Mouse (Mus musculus) forebrain, embryonic 11.5 days (tissue): ENCODE measurements at regions not wholly inside any gene's neighbourhood (a gene's known extent, or its start where the extent isn't known, plus 50 kb on each side); places are given as distances from the start of the nearest gene placed in this dataset.

ENCODE experiments used
- ATAC-seq: fragments of 200-750 bp; cut with Nextera tagmentation; replicated peaks from 2 replicates; pipeline ENCODE4 v1.8.0; 2017; ENCODE audit warnings: moderate TSS enrichment; ENCODE audit not compliant: low FRiP score
- DNase-seq: peaks from one replicate; pipeline ENCODE4 v3.0.0-alpha.2; 2017; ENCODE audit warnings: low spot score
- H3K27ac ChIP-seq: fragments of 300-500 bp; sonication (generic); 2 replicates; pipeline ENCODE4 v1.5.1; 2014; ENCODE audit warnings: low read depth, low read length
- H3K27me3 ChIP-seq: fragments of 300-500 bp; sonication (generic); 2 replicates; pipeline ENCODE4 v1.6.1; 2014; ENCODE audit warnings: mild to moderate bottlenecking, low read length, mixed read lengths; ENCODE audit not compliant: control insufficient read depth, insufficient read depth
- H3K36me3 ChIP-seq: fragments of 300-500 bp; sonication (generic); 2 replicates; pipeline ENCODE4 v1.6.1; 2014; ENCODE audit warnings: mild to moderate bottlenecking, low read length, moderate library complexity, mixed read lengths; ENCODE audit not compliant: control insufficient read depth, insufficient read depth
- H3K4me1 ChIP-seq: fragments of 300-500 bp; sonication (generic); replicated peaks from 2 replicates; pipeline ENCODE4 v1.6.1; 2014; ENCODE audit warnings: low read length, mixed read lengths; ENCODE audit not compliant: control insufficient read depth, insufficient read depth
- H3K4me2 ChIP-seq: fragments of 300-500 bp; sonication (generic); 2 replicates; pipeline ENCODE4 v1.6.1; 2014; ENCODE audit warnings: low read depth, mild to moderate bottlenecking, low read length, moderate library complexity, mixed read lengths; ENCODE audit not compliant: severe bottlenecking
- H3K4me3 ChIP-seq: fragments of 300-500 bp; sonication (generic); 2 replicates; pipeline ENCODE4 v1.5.1; 2014; ENCODE audit warnings: low read depth, low read length
- H3K9ac ChIP-seq: fragments of 300-500 bp; sonication (generic); 2 replicates; pipeline ENCODE4 v1.6.1; 2014; ENCODE audit warnings: low read length
- H3K9me3 ChIP-seq: fragments of 300-500 bp; sonication (generic); 2 replicates; pipeline ENCODE4 v1.6.1; 2016; ENCODE audit warnings: low read length, mixed read lengths; ENCODE audit not compliant: control insufficient read depth
- WGBS: fragments of 180-500 bp; shearing (Covaris S2); extraction: QIAGEN DNeasy Blood & Tissue Kit; methylation state at CpG from one replicate; pipeline ENCODE4 v1.1.7; 2014; 5-methylcytosine and 5-hydroxymethylcytosine counted together

DNA sequence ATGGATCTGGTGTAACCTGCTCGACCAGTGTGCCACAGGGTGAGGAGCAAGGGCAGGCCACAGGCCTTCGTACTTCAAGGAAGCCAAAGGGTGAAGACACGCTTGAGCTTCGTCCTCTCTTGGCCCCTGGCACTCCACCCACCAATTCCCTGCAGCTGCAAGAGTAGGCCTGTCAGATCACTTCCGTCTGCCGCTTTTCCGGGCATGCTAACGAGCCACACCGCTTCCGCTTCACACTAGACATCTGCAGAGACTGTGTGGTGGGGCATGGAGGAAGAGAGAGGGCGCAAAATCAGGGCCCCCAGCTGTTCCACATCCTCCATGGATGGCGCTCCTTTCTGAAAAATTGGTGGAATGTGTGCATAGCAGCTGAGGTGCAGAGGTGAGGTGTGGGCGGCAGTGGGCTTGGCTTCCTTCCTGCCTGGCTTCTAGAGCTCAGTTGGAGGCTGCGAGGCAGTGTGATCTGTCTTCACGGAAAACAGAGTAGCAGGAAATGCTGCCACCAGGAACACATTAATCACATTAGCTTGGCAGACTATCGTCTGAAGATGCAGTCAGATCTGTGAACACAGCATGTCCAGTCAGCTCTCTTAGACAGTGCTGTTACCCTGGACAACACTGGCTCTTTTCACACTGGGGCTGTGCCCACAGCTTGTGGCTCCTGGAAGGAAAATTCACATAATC is 162.3 kb upstream of the Eci2 start:
- H3K36me3 ChIP-seq = no peaks in the 10 kb centered on the region
- ATAC-seq (peak; percentile 42; the same call in 1 of the 2 replicates), DNase-seq (peak; percentile 55)
- no peaks in the 10 kb centered on the region for H3K4me1 ChIP-seq
- H3K4me3 ChIP-seq = no peak overlapping the region
- H3K27me3 ChIP-seq = no peaks in the 10 kb centered on the region
- no peak overlapping the region for H3K9ac ChIP-seq
- WGBS = 55% methylated on average over 16 of the region's 16 CpGs
- no peaks in the 10 kb centered on the region for H3K9me3 ChIP-seq
- no peak overlapping the region for H3K4me2 ChIP-seq
- H3K27ac ChIP-seq = no peak overlapping the region

DNA sequence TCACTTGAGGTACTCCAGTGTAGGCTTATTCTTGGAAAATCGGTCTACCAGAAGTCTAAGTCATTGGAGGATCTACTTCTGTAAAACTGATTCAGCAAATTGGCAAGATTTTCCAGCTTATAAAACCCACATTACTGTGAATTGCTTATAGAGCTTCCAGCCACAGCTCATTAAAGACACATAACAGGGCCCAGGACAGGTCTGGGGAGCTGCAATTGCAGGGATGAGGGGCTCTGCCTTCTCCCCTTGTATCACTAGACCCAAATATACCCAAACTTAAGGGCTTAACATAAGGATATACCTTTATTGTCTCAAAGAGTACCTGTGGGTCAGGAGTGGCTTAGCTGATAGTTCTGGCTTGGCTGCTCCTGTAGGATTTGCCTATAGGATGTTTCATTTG is 175.2 kb upstream of the Eci2 start:
- Histone ChIP-seq H3K9me3 (no peaks in the 10 kb centered on the region), H3K4me1 (no peaks in the 10 kb centered on the region), H3K36me3 (no peaks in the 10 kb centered on the region), H3K9ac (no peak overlapping the region), H3K4me3 (no peak overlapping the region), H3K4me2 (no peak overlapping the region), H3K27ac (no peak overlapping the region), H3K27me3 (no peaks in the 10 kb centered on the region)
- ATAC-seq (no peak), DNase-seq (no peak)
- 88% methylated on average over 1 of the region's 1 CpGs for WGBS

DNA sequence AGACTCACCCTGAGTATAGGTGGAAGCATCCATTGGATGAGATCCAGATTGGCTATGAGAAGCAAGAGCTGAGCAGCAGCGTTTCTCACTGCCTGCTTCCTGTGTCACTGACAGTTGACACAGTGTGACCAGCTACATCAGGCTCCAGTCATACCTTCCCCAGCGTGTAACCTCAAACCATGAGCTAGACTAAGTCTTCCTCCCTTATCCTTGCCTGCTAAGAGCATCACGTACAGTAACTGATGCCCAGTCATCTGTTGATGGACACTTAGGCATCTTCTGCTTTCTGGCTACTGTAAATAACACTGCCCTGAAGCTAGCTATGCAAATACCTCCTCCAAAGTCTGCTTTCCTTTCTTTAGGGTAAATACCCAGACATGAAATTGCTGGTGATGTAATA is 181.4 kb upstream of the Eci2 start:
- DNase-seq = no peak
- no peak for ATAC-seq
- no peaks in the 10 kb centered on the region for H3K9me3 ChIP-seq
- 83% methylated on average over 3 of the region's 3 CpGs for WGBS
- H3K36me3 ChIP-seq = no peaks in the 10 kb centered on the region
- H3K9ac ChIP-seq = no peak overlapping the region
- no peak overlapping the region for H3K4me2 ChIP-seq
- no peak overlapping the region for H3K27ac ChIP-seq
- no peak overlapping the region for H3K4me3 ChIP-seq
- H3K27me3 ChIP-seq = no peaks in the 10 kb centered on the region
- H3K4me1 ChIP-seq = no peaks in the 10 kb centered on the region

DNA sequence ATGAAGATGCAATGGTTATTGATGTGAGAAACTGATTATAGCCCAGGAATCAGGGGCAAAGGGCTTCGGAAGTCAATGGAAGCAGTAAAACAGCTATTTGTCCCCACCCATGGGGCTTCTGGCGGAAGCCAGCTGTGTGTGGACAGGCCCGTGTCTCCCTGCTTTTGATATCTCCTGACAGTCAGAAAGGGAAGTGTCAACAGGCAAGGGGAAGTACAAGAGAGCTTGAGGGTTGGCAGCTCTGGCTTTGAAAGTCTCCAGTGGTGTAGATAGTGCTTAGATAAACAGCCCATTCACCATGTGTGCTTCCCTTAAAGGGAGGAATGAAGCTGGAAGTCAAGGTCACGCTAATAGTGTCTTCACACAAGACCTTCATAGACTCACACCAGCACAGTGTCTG is 182.7 kb upstream of the Eci2 start:
- ATAC-seq = no peak
- Histone ChIP-seq H3K27me3 (no peaks in the 10 kb centered on the region), H3K36me3 (no peaks in the 10 kb centered on the region), H3K4me1 (no peaks in the 10 kb centered on the region), H3K9ac (no peak overlapping the region), H3K4me2 (no peak overlapping the region), H3K4me3 (no peak overlapping the region), H3K27ac (no peak overlapping the region), H3K9me3 (no peaks in the 10 kb centered on the region)
- 83% methylated on average over 4 of the region's 4 CpGs for WGBS
- no peak for DNase-seq

DNA sequence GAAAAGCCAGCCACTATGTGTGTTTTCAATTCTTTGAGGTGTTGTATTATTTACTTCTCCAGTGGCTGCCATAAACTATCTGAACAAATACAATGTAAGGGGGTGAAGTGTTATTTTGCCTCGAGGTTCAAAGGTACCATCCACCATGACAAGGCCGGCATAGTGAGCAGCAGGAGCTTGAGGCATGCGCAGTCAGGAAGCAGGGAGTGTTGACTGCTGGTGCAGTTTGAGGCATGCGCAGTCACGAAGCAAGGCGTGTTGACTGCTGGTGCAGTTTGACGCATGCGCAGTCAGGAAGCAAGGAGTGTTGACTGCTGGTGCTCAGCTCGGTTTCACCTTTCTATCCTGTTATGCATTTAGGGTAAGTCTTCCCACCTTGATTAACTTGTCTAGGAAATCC is 184.9 kb upstream of the Eci2 start:
- H3K4me2 ChIP-seq = no peak overlapping the region
- H3K4me1 ChIP-seq = no peaks in the 10 kb centered on the region
- H3K27me3 ChIP-seq = no peaks in the 10 kb centered on the region
- H3K4me3 ChIP-seq = no peak overlapping the region
- no peak for ATAC-seq
- H3K9ac ChIP-seq = no peak overlapping the region
- WGBS = 95% methylated on average over 9 of the region's 9 CpGs
- no peaks in the 10 kb centered on the region for H3K36me3 ChIP-seq
- no peak overlapping the region for H3K27ac ChIP-seq
- no peaks in the 10 kb centered on the region for H3K9me3 ChIP-seq
- no peak for DNase-seq

DNA sequence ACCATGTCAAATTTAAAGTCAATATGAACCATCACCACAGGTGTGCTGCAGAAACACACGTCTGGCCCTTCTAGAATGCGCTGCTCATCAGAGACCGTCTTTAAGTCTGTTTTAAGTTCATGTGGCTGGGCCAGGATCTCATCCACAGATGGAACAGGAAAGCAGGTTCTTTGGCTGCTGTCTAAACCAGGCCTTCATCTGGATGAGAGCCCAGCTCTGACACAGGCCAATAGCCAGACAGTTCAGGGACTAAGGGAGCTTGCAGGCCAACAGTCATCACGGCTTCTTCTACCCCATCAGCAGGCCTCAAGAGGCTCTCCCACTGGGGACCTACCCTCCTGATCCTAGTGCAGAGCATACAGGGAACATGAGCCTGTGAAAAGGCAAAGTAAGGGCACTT is 185.4 kb upstream of the Eci2 start:
- DNase-seq (no peak), ATAC-seq (no peak)
- H3K4me1 ChIP-seq = no peaks in the 10 kb centered on the region
- H3K4me3 ChIP-seq = no peak overlapping the region
- no peak overlapping the region for H3K9ac ChIP-seq
- H3K36me3 ChIP-seq = no peaks in the 10 kb centered on the region
- no peak overlapping the region for H3K4me2 ChIP-seq
- no peaks in the 10 kb centered on the region for H3K9me3 ChIP-seq
- no peaks in the 10 kb centered on the region for H3K27me3 ChIP-seq
- WGBS = 93% methylated on average over 4 of the region's 4 CpGs
- H3K27ac ChIP-seq = no peak overlapping the region

DNA sequence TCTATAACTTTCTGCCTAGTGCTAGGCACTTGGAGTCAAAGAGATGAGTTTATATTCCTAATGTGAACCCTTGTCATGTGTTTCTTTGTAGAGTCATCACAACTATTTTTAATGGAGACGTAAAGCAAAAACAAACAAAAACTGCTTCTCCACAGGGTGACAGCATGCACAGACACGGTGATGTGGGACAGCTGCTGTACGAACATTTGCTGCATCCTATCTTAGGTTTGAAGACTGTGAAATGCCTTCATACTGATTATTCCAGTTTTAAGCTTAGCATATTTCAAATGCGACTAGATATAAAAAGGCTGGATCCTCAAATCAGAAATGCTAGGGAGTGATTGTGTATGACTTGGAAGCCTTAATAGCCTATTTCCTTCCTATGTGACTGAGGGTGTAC is 187.3 kb upstream of the Eci2 start:
- 93% methylated on average over 4 of the region's 4 CpGs for WGBS
- Histone ChIP-seq H3K4me1 (no peaks in the 10 kb centered on the region), H3K27ac (no peak overlapping the region), H3K4me3 (no peak overlapping the region), H3K27me3 (no peaks in the 10 kb centered on the region), H3K4me2 (no peak overlapping the region), H3K9ac (no peak overlapping the region), H3K36me3 (no peaks in the 10 kb centered on the region), H3K9me3 (no peaks in the 10 kb centered on the region)
- DNase-seq (no peak), ATAC-seq (no peak)

DNA sequence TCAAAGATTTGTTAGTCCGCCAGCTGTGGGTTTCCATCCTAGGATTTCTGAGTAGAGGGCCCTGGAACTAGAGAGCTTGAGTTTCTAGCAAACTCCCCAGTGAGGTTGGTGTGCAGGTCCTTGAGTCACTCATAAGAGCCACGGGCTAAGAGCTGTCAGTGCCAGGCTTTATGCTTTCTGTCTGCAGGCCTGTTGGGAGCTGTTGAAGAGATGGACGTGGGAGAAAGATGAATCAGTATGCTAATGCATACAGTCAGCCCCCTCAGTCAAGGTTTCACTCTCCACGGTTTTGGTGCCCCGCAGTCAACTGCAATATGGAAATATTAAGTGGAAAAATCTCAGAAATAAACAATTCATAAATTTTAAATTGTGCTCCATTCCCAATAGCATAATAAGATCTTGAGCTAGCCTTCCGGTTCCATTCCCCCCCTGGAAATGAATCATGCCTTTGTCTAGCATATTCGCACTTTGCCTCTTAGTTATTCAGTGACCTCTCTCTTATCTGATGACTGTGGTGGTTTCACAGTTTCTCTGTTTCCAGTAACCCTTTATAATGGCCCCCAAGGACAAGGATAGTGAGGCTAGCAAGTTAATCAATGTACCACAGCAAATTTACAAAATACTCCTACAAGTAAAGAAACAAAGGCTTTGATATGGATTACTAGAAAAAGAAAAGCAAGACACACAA is 199.4 kb upstream of the Eci2 start:
- Histone ChIP-seq H3K36me3 (no peaks in the 10 kb centered on the region), H3K27me3 (no peaks in the 10 kb centered on the region), H3K9me3 (no peaks in the 10 kb centered on the region), H3K27ac (no peak overlapping the region), H3K9ac (no peak overlapping the region), H3K4me1 (no peaks in the 10 kb centered on the region), H3K4me3 (no peak overlapping the region), H3K4me2 (no peak overlapping the region)
- DNase-seq (no peak), ATAC-seq (no peak)
- 88% methylated on average over 7 of the region's 7 CpGs for WGBS

DNA sequence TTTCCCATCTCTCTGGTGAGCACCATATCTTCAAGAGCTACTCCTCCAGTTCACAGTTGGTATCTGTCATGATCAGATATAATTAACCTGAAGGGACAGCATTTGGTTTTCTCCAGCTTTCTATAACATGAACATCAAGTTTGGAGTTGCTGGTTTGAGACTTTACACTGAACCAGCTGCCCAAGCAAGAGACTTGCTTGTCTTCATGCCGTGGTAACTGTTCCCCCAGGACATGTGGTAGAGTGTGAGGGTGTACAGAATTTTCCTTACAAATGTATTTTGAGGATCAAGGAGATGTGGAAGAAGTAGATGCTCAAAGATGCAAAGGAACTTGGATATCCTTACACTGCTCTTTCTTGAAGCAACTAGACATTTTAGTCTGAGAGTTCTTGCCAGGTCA is 200.0 kb upstream of the Eci2 start:
- H3K27ac ChIP-seq = no peak overlapping the region
- H3K4me2 ChIP-seq = no peak overlapping the region
- DNase-seq (no peak), ATAC-seq (no peak)
- no peaks in the 10 kb centered on the region for H3K27me3 ChIP-seq
- no peaks in the 10 kb centered on the region for H3K9me3 ChIP-seq
- H3K9ac ChIP-seq = no peak overlapping the region
- no peak overlapping the region for H3K4me3 ChIP-seq
- no peaks in the 10 kb centered on the region for H3K4me1 ChIP-seq
- no peaks in the 10 kb centered on the region for H3K36me3 ChIP-seq
- WGBS = 85% methylated on average over 1 of the region's 1 CpGs
